Mouse (Mus musculus) ES-E14 (cell line): ENCODE data around the gene Opa3. TPM values are rescaled to one million over a fixed set of nuclear protein-coding genes. Genes with fewer than 3 reads are reported as not detected.

Experiments
- DNase-seq: peaks from one replicate; pipeline ENCODE4 v3.0.0-alpha.2; 2013; ENCODE audit warnings: low read depth, low spot score
- H3K27ac ChIP-seq: 2 replicates; pipeline ENCODE4 v1.5.1; 2012; ENCODE audit warnings: low read depth, mild to moderate bottlenecking, low read length, moderate library complexity, mixed read lengths; ENCODE audit not compliant: poor library complexity, insufficient read depth, severe bottlenecking
- H3K36me3 ChIP-seq: 2 replicates; pipeline ENCODE4 v1.6.1; 2012; ENCODE audit warnings: mild to moderate bottlenecking, low read length, moderate library complexity, mixed read lengths; ENCODE audit not compliant: control insufficient read depth, poor library complexity, insufficient read depth, severe bottlenecking
- H3K4me1 ChIP-seq, 2 experiments: fragments of 150-350 bp in 1 of 2; sonication (generic) in 1 of 2; 2 replicates each; pipeline ENCODE4 v1.6.1; 2012; ENCODE audit warnings: low read length in 2 of 2, mild to moderate bottlenecking in 1 of 2, mixed read lengths in 1 of 2; ENCODE audit not compliant: control insufficient read depth in 2 of 2, insufficient read depth in 2 of 2, poor library complexity in 1 of 2
- H3K4me3 ChIP-seq, 2 experiments: fragments of 150-350 bp in 1 of 2; sonication (generic) in 1 of 2; 2 replicates each; pipeline ENCODE4 v1.5.1; 2012; ENCODE audit warnings: low read length in 2 of 2, low read depth in 1 of 2, mild to moderate bottlenecking in 1 of 2, mixed read lengths in 1 of 2; ENCODE audit not compliant: insufficient read depth in 1 of 2, poor library complexity in 1 of 2, severe bottlenecking in 1 of 2
- H3K9ac ChIP-seq: 2 replicates; pipeline ENCODE4 v1.6.1; 2012; ENCODE audit warnings: low read depth, mild to moderate bottlenecking, low read length, mixed read lengths; ENCODE audit not compliant: poor library complexity, insufficient read depth, severe bottlenecking
- H3K9me3 ChIP-seq: fragments of 150-350 bp; sonication (generic); 2 replicates; pipeline ENCODE4 v1.6.1; 2012; ENCODE audit warnings: low read depth, mild to moderate bottlenecking, low read length; ENCODE audit not compliant: control insufficient read depth, insufficient read depth
- CHD2 ChIP-seq: IDR thresholded peaks from 2 replicates; pipeline ENCODE4 v1.6.1; 2014; ENCODE audit warnings: mild to moderate bottlenecking, low read depth, low read length, inconsistent platforms
- HCFC1 ChIP-seq: IDR thresholded peaks from 2 replicates; pipeline ENCODE4 v1.6.1; 2012; ENCODE audit warnings: low read length, inconsistent platforms, borderline replicate concordance; ENCODE audit not compliant: insufficient read depth
- MAFK ChIP-seq: IDR thresholded peaks from 2 replicates; pipeline ENCODE4 v1.6.1; 2014; ENCODE audit warnings: mild to moderate bottlenecking, low read depth, low read length, inconsistent platforms; ENCODE audit not compliant: insufficient read depth
- ZC3H11A ChIP-seq: IDR thresholded peaks from 2 replicates; pipeline ENCODE4 v1.6.1; 2012; ENCODE audit warnings: low read depth, mild to moderate bottlenecking, inconsistent platforms, low read length, borderline replicate concordance
- ZNF384 ChIP-seq: IDR thresholded peaks from 2 replicates; pipeline ENCODE4 v1.6.1; 2012; ENCODE audit warnings: low read depth, low read length, inconsistent platforms
- in situ Hi-C, 2 experiments: fragments of 600-800 bp; cut with MboI; formaldehyde crosslinking; loops; one replicate each; pipeline ENCODE4 v1.15.1; 2025; ENCODE audit warnings: low sequenced_read_pairs in 2 of 2, inconsistent platforms in 1 of 2; ENCODE audit not compliant: unreplicated experiment in 2 of 2
- total RNA-seq: library from RNA; depleted of rRNA; stranded (reverse); fragments of 300-350 nt; gene quantifications from 2 replicates; pipeline ENCODE4 v1.2.3, GENCODE M21; 2012

Opa3 gene
- total RNA-seq, 1 experiment: 15.8 TPM

- H3K4me1 ChIP-seq: peaks cover 5 to 35% of the 10 kb centered on the region in 2 experiments; a peak in 3 of 4 replicates
- peak overlapping the region; percentile 64 to 72 for H3K4me3 ChIP-seq
- in situ Hi-C loops: loop anchor here in 1 of 2 experiments (5.0 kb wide), 1 partner anchor 101 kb away; the partner anchor contains the start of genes Ppm1n and Rtn2
- DNase-seq: peak; percentile 62
- no peaks in the 10 kb centered on the region for H3K9me3 ChIP-seq
- H3K9ac ChIP-seq: peak overlapping the region; percentile 68
- no peak for TF ChIP-seq ZC3H11A
- no peak for TF ChIP-seq CHD2
- TF ChIP-seq ZNF384: no peak
- TF ChIP-seq MAFK: no peak
- TF ChIP-seq HCFC1: no peak
- no peaks in the 10 kb centered on the region; the same call in 1 of the 2 replicates for H3K36me3 ChIP-seq
- H3K27ac ChIP-seq: peak overlapping the region; percentile 51
These were observed 47.2 kb upstream of the Opa3 start for GRCm38 (mm10) chr7:19180862-19181429.

- H3K9ac ChIP-seq: no peak overlapping the region
- H3K4me3 ChIP-seq: no peak overlapping the region
- no peak for TF ChIP-seq MAFK
- no peak for TF ChIP-seq CHD2
- TF ChIP-seq ZC3H11A: no peak
- TF ChIP-seq ZNF384: no peak
- no peak for TF ChIP-seq HCFC1
- DNase-seq: no peak
- H3K27ac ChIP-seq: peak overlapping the region; percentile 15; the same call in 1 of the 2 replicates
- H3K4me1 ChIP-seq: peaks cover 5 to 30% of the 10 kb centered on the region in 2 experiments; a peak in 3 of 4 replicates
- H3K9me3 ChIP-seq: no peaks in the 10 kb centered on the region
- H3K36me3 ChIP-seq: peaks cover 4% of the 10 kb centered on the region; the same call in 1 of the 2 replicates
- in situ Hi-C loops: loop anchor here in 1 of 2 experiments (5.0 kb wide), 1 partner anchor 98 kb away; the partner anchor contains the start of genes Ppm1n and Rtn2
These were observed 43.9 kb upstream of the Opa3 start for GRCm38 (mm10) chr7:19184250-19184649.

GRCm38 (mm10) chr7:19184758-19185157, 43.4 kb upstream of the Opa3 start:
- no peak for DNase-seq
- TF ChIP-seq MAFK (no peak), ZC3H11A (no peak), CHD2 (no peak), HCFC1 (no peak), ZNF384 (no peak)
- Histone ChIP-seq H3K4me3 (no peak overlapping the region), H3K9ac (no peak overlapping the region), H3K27ac (peak overlapping the region; percentile 47), H3K4me1 (peaks cover 5 to 25% of the 10 kb centered on the region in 2 experiments; a peak in 3 of 4 replicates), H3K9me3 (no peaks in the 10 kb centered on the region), H3K36me3 (peaks cover 4% of the 10 kb centered on the region; the same call in 1 of the 2 replicates)
- in situ Hi-C loops: loop anchor here in 1 of 2 experiments (5.0 kb wide), 1 partner anchor 98 kb away; the partner anchor contains the start of genes Ppm1n and Rtn2

- peaks cover 0 to 2% of the 10 kb centered on the region in 2 experiments; a peak in 2 of 4 replicates for H3K4me1 ChIP-seq
- no peaks in the 10 kb centered on the region for H3K9me3 ChIP-seq
- peaks cover 10% of the 10 kb centered on the region; the same call in 1 of the 2 replicates for H3K36me3 ChIP-seq
- no peak overlapping the region for H3K9ac ChIP-seq
- no peak for TF ChIP-seq CHD2
- TF ChIP-seq ZC3H11A: no peak
- no peak for TF ChIP-seq HCFC1
- TF ChIP-seq ZNF384: no peak
- no peak for TF ChIP-seq MAFK
- no peak for DNase-seq
- H3K4me3 ChIP-seq: no peak overlapping the region
- H3K27ac ChIP-seq: no peak overlapping the region
- in situ Hi-C loops: no loop called here
These were observed 33.5 kb upstream of the Opa3 start for GRCm38 (mm10) chr7:19194676-19195075.

- DNase-seq: peak; percentile 77
- no peak overlapping the region for H3K9ac ChIP-seq
- TF ChIP-seq HCFC1: no peak
- no peak for TF ChIP-seq ZNF384
- no peak for TF ChIP-seq ZC3H11A
- TF ChIP-seq MAFK: no peak
- no peak for TF ChIP-seq CHD2
- peaks cover 0 to 10% of the 10 kb centered on the region in 2 experiments; a peak in 3 of 4 replicates for H3K4me1 ChIP-seq
- no peak overlapping the region for H3K27ac ChIP-seq
- peaks cover 2% of the 10 kb centered on the region; the same call in 1 of the 2 replicates for H3K36me3 ChIP-seq
- no peaks in the 10 kb centered on the region for H3K9me3 ChIP-seq
- in situ Hi-C loops: no loop called here
- H3K4me3 ChIP-seq: no peak overlapping the region
These were observed 31.5 kb upstream of the Opa3 start for GRCm38 (mm10) chr7:19196676-19197075.
